Mouse (Mus musculus): ENCODE data around the gene S100a2. TPM values are rescaled to one million over a fixed set of nuclear protein-coding genes. Genes with fewer than 3 reads are reported as not detected.

S100a2 gene
- not detected in 2 replicates for polyA plus RNA-seq (2015; fragmentation: Nextera tagmentation; extraction: Ambion mirVana)

DNA sequence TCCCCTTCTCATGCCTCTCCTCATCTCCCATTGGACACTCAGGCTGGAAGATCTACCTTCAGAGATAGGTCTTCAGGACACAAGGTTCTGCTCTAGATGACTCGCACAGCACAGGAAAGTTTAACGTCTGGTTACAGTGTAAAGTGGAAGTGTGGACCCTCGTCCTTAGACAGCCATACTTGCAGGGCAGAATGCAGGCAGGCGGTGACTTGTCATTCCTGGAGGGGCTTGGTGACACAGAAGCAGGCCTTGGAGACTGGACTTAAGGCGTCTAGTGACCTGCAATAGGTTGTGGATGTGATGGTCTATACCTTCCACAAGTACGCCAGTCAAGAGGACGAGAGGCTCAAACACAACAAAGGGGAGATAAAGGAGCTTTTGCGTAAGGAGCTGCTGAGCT, at the start of gene S100a2:
Gene S100a2 (plus strand): TSS at position 301 of the 400 bp plus-strand sequence.
- Histone ChIP-seq H3K9ac (replicated peaks; ENCODE audit: low read depth, low read length) (no peak within 1 kb of the TSS), H3K9me3 (ENCODE audit: control insufficient read depth, low read length) (no peaks in the 10 kb centered on the region), H3K4me3 (replicated peaks; ENCODE audit: low read length) (no peak within 1 kb of the TSS), H3K4me1 (replicated peaks; ENCODE audit: control insufficient read depth, insufficient read depth, low read length) (no peaks in the 10 kb centered on the region), H3K4me2 (ENCODE audit: low read length) (no peak within 1 kb of the TSS), H3K27ac (ENCODE audit: low read length) (no peak within 1 kb of the TSS), H3K27me3 (replicated peaks; ENCODE audit: control insufficient read depth, insufficient read depth, low read length) (no peaks in the 10 kb centered on the region), H3K36me3 (ENCODE audit: control insufficient read depth, insufficient read depth) (no peaks in the 10 kb centered on the region)
- no peak for ATAC-seq
- WGBS, result 77% methylated on average over 8 of the region's 8 CpGs

DNA sequence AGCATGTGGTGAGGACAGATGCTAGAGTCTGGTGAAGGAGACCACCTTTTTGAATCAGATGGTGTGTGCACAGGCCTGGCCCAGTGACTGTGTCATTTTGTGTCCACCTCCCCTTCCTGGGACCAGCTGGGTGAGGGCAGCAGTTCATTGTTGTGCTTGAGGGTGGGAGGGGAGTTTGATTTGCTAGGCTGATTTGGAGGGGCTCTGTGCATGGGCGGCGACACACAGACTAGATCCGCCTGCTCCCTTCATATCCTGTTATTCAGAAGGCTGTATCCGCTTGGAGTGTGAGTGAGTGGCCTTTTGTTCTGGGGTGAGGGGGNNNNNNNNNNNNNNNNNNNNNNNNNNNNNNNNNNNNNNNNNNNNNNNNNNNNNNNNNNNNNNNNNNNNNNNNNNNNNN, 49.1 kb upstream of the S100a2 start:
- Histone ChIP-seq H3K36me3 (ENCODE audit: control insufficient read depth, insufficient read depth) (no peaks in the 10 kb centered on the region), H3K4me1 (replicated peaks; ENCODE audit: control insufficient read depth, insufficient read depth, low read length) (peaks cover 6% of the 10 kb centered on the region), H3K9ac (replicated peaks; ENCODE audit: low read depth, low read length) (peak overlapping the region; percentile 43; the same call in 1 of the 2 replicates), H3K27ac (ENCODE audit: low read length) (no peak overlapping the region), H3K27me3 (replicated peaks; ENCODE audit: control insufficient read depth, insufficient read depth, low read length) (no peaks in the 10 kb centered on the region), H3K9me3 (ENCODE audit: control insufficient read depth, low read length) (no peaks in the 10 kb centered on the region), H3K4me3 (replicated peaks; ENCODE audit: low read length) (no peak overlapping the region), H3K4me2 (ENCODE audit: low read length) (peak overlapping the region; percentile 23)
- peak; percentile 76 for ATAC-seq
- 15% methylated on average over 4 of the region's 4 CpGs for WGBS

- no peak overlapping the region for H3K4me3 ChIP-seq (replicated peaks; ENCODE audit: low read length)
- H3K27ac ChIP-seq (ENCODE audit: low read length), result no peak overlapping the region
- no peaks in the 10 kb centered on the region for H3K4me1 ChIP-seq (replicated peaks; ENCODE audit: control insufficient read depth, insufficient read depth, low read length)
- ATAC-seq, result no peak
- no peak overlapping the region for H3K9ac ChIP-seq (replicated peaks; ENCODE audit: low read depth, low read length)
- H3K4me2 ChIP-seq (ENCODE audit: low read length), result no peak overlapping the region
- no peaks in the 10 kb centered on the region for H3K36me3 ChIP-seq (ENCODE audit: control insufficient read depth, insufficient read depth)
- no peaks in the 10 kb centered on the region for H3K9me3 ChIP-seq (ENCODE audit: control insufficient read depth, low read length)
- 74% methylated on average over 5 of the region's 5 CpGs for WGBS
- H3K27me3 ChIP-seq (replicated peaks; ENCODE audit: control insufficient read depth, insufficient read depth, low read length), result no peaks in the 10 kb centered on the region
These were observed 40.2 kb upstream of the S100a2 start for GRCm38 (mm10) chr3:90549676-90550420.

DNA sequence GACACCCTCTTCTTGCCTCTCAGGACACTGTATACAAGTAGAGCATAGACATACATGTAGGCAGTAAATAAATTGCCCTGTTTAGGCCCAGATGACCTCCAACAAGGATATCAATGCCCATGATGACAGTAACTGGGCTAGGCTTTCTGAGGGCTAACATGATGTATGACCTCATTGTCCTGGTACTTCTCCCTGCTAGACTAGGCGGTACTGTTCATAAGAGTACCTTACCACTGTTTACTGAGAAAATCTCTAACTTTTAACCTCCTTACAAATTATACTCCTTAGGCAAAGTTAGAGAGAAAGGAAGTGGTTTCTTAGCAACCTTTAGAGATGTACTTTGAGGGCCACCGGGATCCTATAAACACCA, 39.6 kb upstream of the S100a2 start:
- no peak overlapping the region for H3K4me3 ChIP-seq (replicated peaks; ENCODE audit: low read length)
- WGBS, result 93% methylated on average over 2 of the region's 2 CpGs

GRCm38 (mm10) chr3:90552231-90552630, 37.8 kb upstream of the S100a2 start:
- no peak overlapping the region for H3K9ac ChIP-seq (replicated peaks; ENCODE audit: low read depth, low read length)
- 88% methylated on average over 2 of the region's 2 CpGs for WGBS
- H3K9me3 ChIP-seq (ENCODE audit: control insufficient read depth, low read length), result no peaks in the 10 kb centered on the region
- H3K4me2 ChIP-seq (ENCODE audit: low read length), result no peak overlapping the region
- H3K4me3 ChIP-seq (replicated peaks; ENCODE audit: low read length), result no peak overlapping the region
- H3K4me1 ChIP-seq (replicated peaks; ENCODE audit: control insufficient read depth, insufficient read depth, low read length), result no peaks in the 10 kb centered on the region
- no peaks in the 10 kb centered on the region for H3K27me3 ChIP-seq (replicated peaks; ENCODE audit: control insufficient read depth, insufficient read depth, low read length)
- H3K27ac ChIP-seq (ENCODE audit: low read length), result no peak overlapping the region
- no peaks in the 10 kb centered on the region for H3K36me3 ChIP-seq (ENCODE audit: control insufficient read depth, insufficient read depth)
- no peak for ATAC-seq

More for the DNA sequence above, 39.6 kb upstream of the S100a2 start:
- ATAC-seq, result no peak
- Histone ChIP-seq H3K4me1 (replicated peaks; ENCODE audit: control insufficient read depth, insufficient read depth, low read length) (no peaks in the 10 kb centered on the region), H3K9me3 (ENCODE audit: control insufficient read depth, low read length) (no peaks in the 10 kb centered on the region), H3K9ac (replicated peaks; ENCODE audit: low read depth, low read length) (no peak overlapping the region), H3K36me3 (ENCODE audit: control insufficient read depth, insufficient read depth) (no peaks in the 10 kb centered on the region), H3K27me3 (replicated peaks; ENCODE audit: control insufficient read depth, insufficient read depth, low read length) (no peaks in the 10 kb centered on the region), H3K27ac (ENCODE audit: low read length) (no peak overlapping the region), H3K4me2 (ENCODE audit: low read length) (no peak overlapping the region)

DNA sequence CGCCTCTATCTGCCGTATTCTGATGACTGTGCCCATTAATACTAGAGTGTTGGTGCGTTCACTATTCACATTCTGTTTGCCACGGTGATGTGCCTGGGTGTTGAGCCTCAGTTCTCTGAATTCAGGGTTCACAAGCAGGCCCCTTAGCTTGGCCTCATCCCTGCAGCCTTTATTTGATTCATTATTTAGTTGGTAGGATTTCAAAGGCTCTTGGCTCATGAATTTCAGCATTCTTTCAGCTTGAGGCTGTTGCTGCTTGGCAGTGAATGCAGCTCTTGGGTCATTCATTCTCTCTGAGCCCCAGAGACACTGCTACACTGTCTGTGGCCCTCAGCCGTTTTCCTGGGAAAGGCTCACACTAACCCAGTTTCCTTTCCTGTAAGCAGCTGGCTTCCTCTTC, 34.1 kb upstream of the S100a2 start:
- ATAC-seq, result peak; percentile 95
- Histone ChIP-seq H3K27me3 (replicated peaks; ENCODE audit: control insufficient read depth, insufficient read depth, low read length) (no peaks in the 10 kb centered on the region), H3K36me3 (ENCODE audit: control insufficient read depth, insufficient read depth) (no peaks in the 10 kb centered on the region), H3K4me2 (ENCODE audit: low read length) (no peak overlapping the region), H3K4me3 (replicated peaks; ENCODE audit: low read length) (no peak overlapping the region), H3K27ac (ENCODE audit: low read length) (peak overlapping the region; percentile 27; the same call in 1 of the 2 replicates), H3K9ac (replicated peaks; ENCODE audit: low read depth, low read length) (no peak overlapping the region), H3K9me3 (ENCODE audit: control insufficient read depth, low read length) (no peaks in the 10 kb centered on the region), H3K4me1 (replicated peaks; ENCODE audit: control insufficient read depth, insufficient read depth, low read length) (no peaks in the 10 kb centered on the region)
- 10% methylated on average over 5 of the region's 5 CpGs for WGBS

DNA sequence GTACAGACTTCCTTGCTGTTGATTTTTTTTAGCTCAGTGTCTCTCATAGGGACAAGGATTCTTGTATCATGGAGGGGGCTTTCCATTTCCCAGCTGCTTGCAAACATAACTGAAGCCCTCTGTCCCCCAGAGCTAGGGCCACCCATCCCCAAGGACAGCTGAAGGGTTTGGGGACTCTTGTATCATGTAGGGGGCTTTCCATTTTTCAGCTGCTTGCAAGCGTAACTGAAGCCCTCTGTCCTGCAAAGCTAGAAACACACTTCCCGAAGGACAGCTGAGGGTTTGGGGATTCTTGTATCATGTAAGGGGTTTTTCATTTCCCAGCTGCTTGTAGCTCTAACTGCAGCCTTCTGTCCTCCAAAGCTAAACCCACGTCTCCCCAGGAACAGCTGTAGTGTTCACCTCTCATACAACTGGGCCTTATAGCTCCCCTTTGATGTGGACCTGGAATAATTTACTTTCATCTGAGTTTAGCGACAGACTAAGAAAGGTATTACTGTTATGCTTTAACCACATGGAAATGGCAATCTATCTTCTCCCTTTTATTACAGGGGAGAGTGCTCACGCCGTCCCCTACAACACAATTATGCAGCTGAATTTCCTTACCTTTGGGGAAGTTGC, 29.9 kb upstream of the S100a2 start, which contains the start of gene S100a3:
Gene S100a3 (plus strand): TSS at position 571 of the 621 bp plus-strand sequence.
- Histone ChIP-seq H3K9me3 (ENCODE audit: control insufficient read depth, low read length) (no peaks in the 10 kb centered on the region), H3K4me3 (replicated peaks; ENCODE audit: low read length) (no peak within 1 kb of the TSS), H3K9ac (replicated peaks; ENCODE audit: low read depth, low read length) (no peak within 1 kb of the TSS), H3K4me2 (ENCODE audit: low read length) (no peak within 1 kb of the TSS), H3K36me3 (ENCODE audit: control insufficient read depth, insufficient read depth) (no peaks in the 10 kb centered on the region), H3K4me1 (replicated peaks; ENCODE audit: control insufficient read depth, insufficient read depth, low read length) (no peaks in the 10 kb centered on the region), H3K27ac (ENCODE audit: low read length) (no peak within 1 kb of the TSS), H3K27me3 (replicated peaks; ENCODE audit: control insufficient read depth, insufficient read depth, low read length) (no peaks in the 10 kb centered on the region)
- no peak for ATAC-seq
- 84% methylated on average over 6 of the region's 6 CpGs for WGBS

GRCm38 (mm10) chr3:90574691-90575090, 15.4 kb upstream of the S100a2 start:
- no peak for ATAC-seq
- Histone ChIP-seq H3K27me3 (replicated peaks; ENCODE audit: control insufficient read depth, insufficient read depth, low read length) (no peaks in the 10 kb centered on the region), H3K9me3 (ENCODE audit: control insufficient read depth, low read length) (no peaks in the 10 kb centered on the region), H3K27ac (ENCODE audit: low read length) (no peak overlapping the region), H3K4me2 (ENCODE audit: low read length) (no peak overlapping the region), H3K4me3 (replicated peaks; ENCODE audit: low read length) (no peak overlapping the region), H3K4me1 (replicated peaks; ENCODE audit: control insufficient read depth, insufficient read depth, low read length) (no peaks in the 10 kb centered on the region), H3K9ac (replicated peaks; ENCODE audit: low read depth, low read length) (no peak overlapping the region), H3K36me3 (ENCODE audit: control insufficient read depth, insufficient read depth) (no peaks in the 10 kb centered on the region)
- WGBS, result 80% methylated on average over 5 of the region's 5 CpGs

DNA sequence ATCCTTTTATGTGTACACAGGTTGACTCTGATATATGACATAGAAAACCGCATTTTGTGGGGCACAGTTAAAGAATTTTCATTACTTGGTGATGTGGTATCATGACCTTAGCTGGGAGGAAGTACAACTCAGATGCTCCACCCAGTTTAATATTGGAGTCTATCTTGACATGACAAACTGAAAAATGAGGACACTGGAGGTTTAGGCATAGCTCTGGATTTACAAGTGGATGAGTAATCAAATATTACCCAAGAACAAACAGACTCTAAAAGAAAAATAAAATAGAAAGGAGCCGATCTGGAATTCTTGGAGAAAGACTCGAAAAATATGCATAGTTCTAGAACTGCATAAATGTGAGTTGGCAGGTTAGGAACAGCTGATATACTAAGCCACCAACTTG, 14.7 kb upstream of the S100a2 start:
- Histone ChIP-seq H3K4me2 (ENCODE audit: low read length) (no peak overlapping the region), H3K4me1 (replicated peaks; ENCODE audit: control insufficient read depth, insufficient read depth, low read length) (no peaks in the 10 kb centered on the region), H3K27me3 (replicated peaks; ENCODE audit: control insufficient read depth, insufficient read depth, low read length) (no peaks in the 10 kb centered on the region), H3K9ac (replicated peaks; ENCODE audit: low read depth, low read length) (no peak overlapping the region), H3K36me3 (ENCODE audit: control insufficient read depth, insufficient read depth) (no peaks in the 10 kb centered on the region), H3K9me3 (ENCODE audit: control insufficient read depth, low read length) (no peaks in the 10 kb centered on the region), H3K27ac (ENCODE audit: low read length) (no peak overlapping the region), H3K4me3 (replicated peaks; ENCODE audit: low read length) (no peak overlapping the region)
- ATAC-seq, result no peak
- 90% methylated on average over 3 of the region's 3 CpGs for WGBS
